Mouse (Mus musculus): Measurements from ENCODE around the gene Itga2b. TPM values are rescaled to one million over a fixed set of nuclear protein-coding genes. Genes with fewer than 3 reads are reported as not detected.

Gene Itga2b
- 50.3 to 142 TPM (median 82.3 TPM) in 3 replicates for total RNA-seq (2017)

DNA sequence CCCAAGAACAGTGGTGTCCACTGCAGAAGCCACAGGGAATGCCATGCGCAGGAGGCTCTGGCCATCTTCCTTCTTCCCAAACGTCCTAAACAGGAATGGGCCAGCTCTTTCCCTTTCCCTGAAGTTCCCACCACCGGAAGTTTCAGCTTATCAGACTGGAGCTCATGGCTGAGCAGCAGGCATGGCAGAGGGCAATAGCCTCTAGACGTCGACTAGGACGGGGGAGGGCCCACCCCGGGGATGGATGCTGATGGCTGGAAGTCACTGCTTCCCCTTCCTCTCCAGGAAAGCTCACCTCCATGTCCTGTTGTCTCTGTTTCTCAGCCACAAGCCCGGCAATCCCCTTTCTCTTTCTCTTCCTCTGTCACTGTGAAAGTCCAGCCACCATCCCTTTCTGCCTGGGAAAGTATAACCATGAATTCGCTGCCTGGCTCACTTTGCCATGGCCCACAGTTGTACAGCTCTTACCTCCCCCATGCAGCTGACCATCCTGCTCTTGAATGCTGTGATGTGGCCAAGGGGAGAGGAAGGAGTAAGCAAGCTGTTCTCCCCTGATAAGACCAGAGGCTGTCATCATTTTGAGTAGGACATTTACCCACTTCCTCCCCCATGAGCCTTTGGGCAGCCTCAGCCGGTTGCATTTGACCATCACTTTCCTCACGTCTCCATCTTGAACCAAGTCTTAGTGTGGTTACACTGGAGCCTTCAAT, at the start of gene Itga2b:
Gene Itga2b, minus strand, starts transcription at position 475 of the 710 bp plus-strand sequence.
- ATAC-seq (replicated peaks; ENCODE audit: insufficient number of reproducible peaks, low FRiP score, low TSS enrichment, poor library complexity, severe bottlenecking), result peak; percentile 30

DNA sequence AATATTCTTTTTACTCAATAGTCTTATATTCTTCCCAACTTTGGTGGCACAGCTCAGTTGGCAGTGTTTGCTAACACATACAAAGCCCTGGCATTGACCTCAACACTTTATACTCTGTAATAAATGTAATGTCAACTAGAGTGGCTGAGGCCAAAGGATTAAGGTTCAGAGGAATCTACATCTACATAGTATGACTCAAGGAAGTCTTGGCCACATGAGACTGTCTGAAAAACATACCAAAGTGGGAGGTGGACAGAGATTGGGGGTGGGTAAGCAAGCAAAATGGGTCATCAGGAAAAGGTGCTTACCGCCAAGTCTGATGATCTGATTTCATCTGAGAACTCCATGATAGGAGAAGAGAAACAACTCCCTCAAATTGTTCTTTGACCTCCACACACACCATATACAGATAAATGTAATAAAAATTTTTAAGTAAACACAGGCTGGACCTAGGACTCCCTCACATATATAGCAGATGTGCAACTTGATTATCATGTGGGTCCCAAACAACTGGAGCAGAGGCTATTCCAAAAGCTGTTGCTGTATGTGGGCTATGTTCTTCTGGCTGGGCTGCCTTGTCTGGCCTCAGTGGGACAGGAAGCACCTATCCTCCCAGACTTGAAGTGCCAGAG, 45.0 kb upstream of the Itga2b start:
- ATAC-seq (replicated peaks; ENCODE audit: insufficient number of reproducible peaks, low FRiP score, low TSS enrichment, poor library complexity, severe bottlenecking), result no peak

DNA sequence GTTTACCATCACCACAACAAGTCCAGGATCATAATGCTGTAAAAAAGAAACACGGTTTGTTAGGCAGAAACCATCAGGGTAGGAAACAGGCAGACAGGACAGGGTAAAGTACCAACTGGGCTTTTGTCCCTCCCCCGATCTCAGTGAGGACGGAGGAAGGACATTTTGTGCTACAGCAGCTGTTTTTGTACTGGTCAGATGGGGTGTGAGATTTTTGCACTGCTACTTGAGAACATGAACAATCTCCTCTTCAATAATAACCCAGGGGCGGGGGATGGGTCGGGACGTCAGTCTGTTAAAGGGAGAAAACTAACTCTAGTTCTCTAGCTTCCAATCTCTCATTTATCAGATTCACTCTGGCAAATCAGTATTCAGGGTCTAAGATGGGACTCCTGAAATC, 40.3 kb upstream of the Itga2b start:
- no peak for ATAC-seq (replicated peaks; ENCODE audit: insufficient number of reproducible peaks, low FRiP score, low TSS enrichment, poor library complexity, severe bottlenecking)

DNA sequence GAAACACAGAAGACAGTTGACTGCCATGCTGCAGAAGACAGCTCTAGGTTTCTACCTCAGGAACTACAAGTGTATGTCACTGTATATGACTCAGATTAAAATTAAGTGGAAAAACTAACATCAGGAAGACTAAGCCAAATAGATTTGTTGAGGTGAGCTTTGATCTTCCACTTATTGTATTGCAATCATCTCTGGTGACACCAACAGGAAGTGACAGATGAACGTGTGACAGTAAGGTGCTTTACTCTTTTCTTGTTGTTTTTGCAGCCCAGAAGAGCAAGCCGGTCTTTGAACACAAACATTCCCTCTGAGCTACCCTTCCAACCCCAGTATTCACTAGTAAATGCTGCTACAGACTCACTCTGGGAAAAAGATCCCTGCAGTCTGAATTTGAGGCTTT, 26.8 kb upstream of the Itga2b start:
- no peak for ATAC-seq (replicated peaks; ENCODE audit: insufficient number of reproducible peaks, low FRiP score, low TSS enrichment, poor library complexity, severe bottlenecking)

DNA sequence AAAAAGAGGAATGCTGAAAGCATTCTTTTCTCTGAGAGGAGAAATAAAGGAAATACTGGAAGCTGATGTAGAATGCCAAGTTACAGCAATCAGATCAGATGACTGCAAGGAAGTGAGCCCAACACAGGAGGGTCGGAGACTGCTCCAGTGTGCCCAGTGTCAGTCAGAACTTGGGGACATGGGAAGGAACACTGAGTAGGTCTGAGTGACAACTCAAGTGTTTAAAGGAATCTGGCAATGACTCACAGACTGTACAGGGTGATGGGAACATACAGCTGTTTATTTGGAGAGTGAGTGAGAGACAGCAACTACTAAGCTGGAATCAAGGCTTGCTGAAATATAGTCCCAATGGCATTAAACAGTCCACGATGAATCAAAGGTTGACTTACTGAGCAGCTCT, 26.3 kb upstream of the Itga2b start:
- no peak for ATAC-seq (replicated peaks; ENCODE audit: insufficient number of reproducible peaks, low FRiP score, low TSS enrichment, poor library complexity, severe bottlenecking)

DNA sequence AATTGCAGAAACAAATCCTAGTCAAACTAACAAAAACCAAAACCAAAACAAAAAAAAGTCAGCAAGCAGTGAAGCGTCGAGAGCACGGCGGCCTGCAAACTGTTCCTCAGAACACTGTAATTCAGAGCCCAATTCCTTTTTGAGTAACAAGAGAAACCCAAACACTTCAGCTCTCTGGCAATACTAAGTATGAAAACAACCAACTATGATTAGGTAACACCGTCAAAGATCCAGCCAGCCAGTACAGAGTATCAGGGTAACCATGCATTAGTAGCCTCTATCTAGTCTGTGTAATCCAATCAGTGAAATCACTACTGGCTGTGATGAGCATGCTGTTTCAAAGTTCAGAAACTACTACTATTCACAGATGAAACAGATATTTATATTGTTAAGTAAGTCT, 25.8 kb upstream of the Itga2b start:
- ATAC-seq (replicated peaks; ENCODE audit: insufficient number of reproducible peaks, low FRiP score, low TSS enrichment, poor library complexity, severe bottlenecking), result no peak

DNA sequence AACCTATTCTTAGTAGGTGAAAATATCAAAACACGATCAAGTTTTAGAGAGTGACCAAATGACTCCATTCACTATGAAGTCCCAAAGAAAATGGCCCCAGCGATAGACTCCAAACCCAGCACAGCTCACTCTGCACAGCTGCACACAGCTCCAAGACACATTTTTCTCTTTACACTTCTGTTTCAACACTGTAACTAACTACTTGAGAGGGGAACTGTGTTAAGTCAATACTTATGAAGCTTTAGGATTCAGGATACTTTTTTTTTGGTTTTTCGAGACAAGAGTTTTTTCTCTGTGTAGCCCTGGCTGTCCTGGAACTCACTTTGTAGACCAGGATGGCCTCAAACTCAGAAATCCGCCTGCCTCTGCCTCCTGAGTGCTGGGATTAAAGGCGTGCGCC, 25.2 kb upstream of the Itga2b start:
- no peak for ATAC-seq (replicated peaks; ENCODE audit: insufficient number of reproducible peaks, low FRiP score, low TSS enrichment, poor library complexity, severe bottlenecking)

DNA sequence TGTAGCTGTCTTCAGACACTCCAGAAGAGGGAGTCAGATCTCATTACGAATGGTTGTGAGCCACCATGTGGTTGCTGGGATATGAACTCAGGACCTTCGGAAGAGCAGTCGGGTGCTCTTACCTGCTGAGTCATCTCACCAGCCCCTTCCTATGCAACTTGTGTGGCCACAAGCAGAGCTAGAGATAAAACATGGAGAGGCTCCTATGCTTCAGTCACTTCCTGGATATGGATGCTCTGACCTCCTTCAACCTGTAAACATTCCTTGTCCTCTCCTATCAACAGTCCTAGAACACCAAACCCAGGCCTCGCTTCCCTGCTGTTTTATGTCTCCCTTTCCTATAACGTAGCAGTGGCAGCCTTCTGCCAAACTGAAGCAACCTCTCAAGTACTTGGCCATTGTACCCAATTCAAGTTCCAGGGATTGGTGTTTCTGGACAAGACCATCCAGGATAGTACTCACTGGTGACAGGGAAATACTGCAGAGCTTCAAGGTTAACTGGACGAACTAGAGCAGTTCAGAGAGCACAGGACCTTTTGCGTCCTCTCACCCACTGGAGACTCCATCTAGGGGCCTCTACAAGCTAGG, 24.2 kb upstream of the Itga2b start:
- ATAC-seq (replicated peaks; ENCODE audit: insufficient number of reproducible peaks, low FRiP score, low TSS enrichment, poor library complexity, severe bottlenecking), result no peak

DNA sequence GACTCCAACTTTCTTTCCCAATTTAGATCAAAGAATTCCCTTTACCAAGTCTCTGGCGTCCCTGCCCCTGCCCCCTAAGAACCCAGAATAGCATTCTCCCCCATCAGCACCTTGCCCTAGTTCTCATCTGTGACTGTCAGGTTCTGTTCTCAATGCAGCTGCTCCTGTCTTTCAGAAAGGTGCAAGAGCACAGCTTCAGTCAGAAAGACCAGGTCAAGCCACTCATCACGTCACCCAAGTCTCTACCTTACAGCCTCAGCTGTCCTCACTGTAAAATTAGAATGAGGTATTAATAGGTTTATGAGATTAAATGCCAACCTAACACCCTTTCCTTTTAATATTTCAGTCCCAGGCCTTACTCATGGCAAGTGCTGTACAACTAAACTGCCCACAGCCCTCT, 23.3 kb upstream of the Itga2b start:
- no peak for ATAC-seq (replicated peaks; ENCODE audit: insufficient number of reproducible peaks, low FRiP score, low TSS enrichment, poor library complexity, severe bottlenecking)

DNA sequence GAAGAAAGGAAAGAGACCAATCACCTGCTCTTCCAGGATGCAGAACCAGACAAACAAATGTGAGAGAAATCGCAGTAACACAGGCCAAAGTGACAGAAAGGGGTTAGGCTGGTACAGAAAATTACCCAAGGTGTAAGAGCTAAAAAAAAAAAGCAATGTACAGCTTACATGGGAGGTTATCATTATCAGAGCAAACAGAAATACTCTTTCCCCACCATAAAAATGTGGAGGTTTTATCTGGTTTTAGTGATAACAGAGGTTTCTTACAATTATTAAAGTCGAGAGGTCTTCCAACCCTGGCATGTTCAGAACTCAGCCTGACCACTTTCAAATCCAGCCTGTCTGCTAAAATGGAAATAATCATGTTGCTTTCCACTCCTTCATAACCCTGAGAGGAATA, 18.0 kb upstream of the Itga2b start:
- no peak for ATAC-seq (replicated peaks; ENCODE audit: insufficient number of reproducible peaks, low FRiP score, low TSS enrichment, poor library complexity, severe bottlenecking)

DNA sequence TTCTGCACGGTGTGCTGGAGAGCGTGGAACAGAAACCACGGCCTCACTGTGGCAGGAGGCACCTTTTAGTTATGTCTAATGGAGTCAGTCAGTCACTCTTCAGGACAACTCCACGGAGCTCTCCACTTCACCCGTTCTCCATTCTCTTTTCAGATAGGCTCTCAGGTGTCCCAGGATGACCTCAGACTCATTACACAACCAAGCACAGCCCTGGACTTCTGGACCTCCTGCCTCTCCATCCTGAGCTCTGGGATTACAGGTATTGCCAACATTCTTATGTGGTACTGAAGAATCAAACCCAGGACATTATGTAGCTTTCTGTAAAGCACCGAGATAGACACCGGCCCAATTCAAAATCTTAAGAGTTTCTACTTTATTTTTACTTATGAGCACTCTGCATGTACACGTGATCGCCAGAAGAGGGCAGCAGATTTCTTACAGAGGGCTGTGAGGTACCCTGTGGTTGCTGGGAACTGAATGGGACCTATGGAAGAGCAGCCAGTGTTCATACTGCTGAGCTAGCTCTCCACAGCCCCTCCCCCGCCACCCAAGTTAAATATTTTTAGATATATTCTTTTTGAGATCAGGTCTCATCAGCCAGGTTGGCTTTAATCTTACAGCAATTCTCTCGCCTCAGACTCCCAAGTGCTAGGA, 16.9 kb upstream of the Itga2b start:
- no peak; the same call in 1 of the 2 replicates for ATAC-seq (replicated peaks; ENCODE audit: insufficient number of reproducible peaks, low FRiP score, low TSS enrichment, poor library complexity, severe bottlenecking)

DNA sequence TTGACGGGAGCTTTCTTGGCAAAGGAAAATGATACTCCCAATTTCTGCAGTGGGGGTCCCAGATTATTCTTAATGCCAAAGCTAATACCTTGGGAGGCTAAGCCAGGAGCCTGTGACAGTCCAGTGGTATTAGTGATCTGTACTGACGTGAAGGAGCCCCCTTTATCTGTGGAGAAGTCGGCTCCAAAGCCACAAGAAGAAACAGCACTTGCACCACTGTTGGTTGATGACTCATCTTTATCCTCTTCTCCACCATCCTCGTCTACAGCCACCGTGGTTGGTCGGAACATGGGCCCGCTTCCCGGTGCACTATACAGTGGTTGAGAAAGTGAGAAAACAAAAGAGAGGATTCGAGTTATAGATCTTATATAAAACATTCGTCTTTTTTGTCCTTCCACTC, 11.9 kb upstream of the Itga2b start:
- ATAC-seq (replicated peaks; ENCODE audit: insufficient number of reproducible peaks, low FRiP score, low TSS enrichment, poor library complexity, severe bottlenecking), result no peak

DNA sequence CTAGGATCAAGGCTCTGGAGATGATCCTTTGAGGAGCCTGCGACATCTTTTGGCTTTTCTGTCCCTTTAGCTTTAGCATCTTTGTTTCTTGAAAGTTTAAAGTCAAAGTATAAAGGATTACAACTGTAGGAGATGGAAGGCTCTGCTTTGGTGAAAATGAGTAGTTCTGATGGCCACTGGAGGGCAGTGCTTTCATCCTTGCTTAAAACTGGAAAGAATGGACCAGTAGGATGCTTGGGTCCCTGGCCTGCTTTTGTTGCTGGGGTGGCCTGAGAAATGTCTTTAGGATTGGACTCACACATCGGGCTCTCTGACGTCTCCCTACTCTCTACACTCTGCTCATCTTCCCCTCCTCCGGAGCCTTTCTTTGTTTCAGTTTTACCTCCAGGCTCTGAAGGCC, 11.0 kb upstream of the Itga2b start:
- no peak for ATAC-seq (replicated peaks; ENCODE audit: insufficient number of reproducible peaks, low FRiP score, low TSS enrichment, poor library complexity, severe bottlenecking)

DNA sequence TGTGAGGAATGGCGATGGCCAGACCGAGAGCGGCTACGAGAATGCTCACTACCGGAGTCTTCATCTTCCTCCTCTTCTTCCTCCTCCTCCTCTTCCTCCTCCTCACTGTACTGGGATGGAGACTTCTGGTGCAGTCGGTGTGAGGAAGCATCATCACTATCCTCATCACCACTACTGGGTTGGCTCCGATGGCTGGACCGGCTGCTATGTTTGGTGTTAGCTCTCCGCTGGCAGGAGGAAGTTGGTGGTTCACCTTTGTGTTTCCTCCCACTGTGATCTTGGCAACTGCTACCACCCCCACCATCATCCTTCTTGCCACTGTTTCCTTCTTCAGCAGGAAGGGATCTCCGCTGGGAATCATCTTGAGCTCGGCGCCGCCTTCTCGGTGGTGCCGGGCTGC, 10.2 kb upstream of the Itga2b start:
- ATAC-seq (replicated peaks; ENCODE audit: insufficient number of reproducible peaks, low FRiP score, low TSS enrichment, poor library complexity, severe bottlenecking), result no peak

DNA sequence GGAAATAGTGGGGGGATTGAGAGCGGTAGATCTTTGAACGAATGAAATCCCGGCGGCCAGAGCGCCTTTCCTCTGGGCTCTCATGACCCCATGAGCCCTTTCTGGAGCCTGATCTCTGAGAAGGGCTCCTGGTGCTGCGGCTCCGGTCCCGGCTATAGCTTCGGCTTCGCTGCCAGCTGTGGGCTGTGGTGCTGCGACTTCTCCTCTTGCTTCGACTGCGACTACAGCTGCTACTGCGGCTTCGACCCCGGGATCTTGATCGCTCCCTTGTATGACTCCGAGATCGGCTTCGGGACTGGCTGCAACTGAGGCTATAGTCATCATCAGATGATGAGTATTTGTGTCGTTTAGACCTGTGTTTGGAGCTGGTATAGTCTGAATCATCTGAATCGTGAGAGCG, 9.7 kb upstream of the Itga2b start:
- ATAC-seq (replicated peaks; ENCODE audit: insufficient number of reproducible peaks, low FRiP score, low TSS enrichment, poor library complexity, severe bottlenecking), result no peak

DNA sequence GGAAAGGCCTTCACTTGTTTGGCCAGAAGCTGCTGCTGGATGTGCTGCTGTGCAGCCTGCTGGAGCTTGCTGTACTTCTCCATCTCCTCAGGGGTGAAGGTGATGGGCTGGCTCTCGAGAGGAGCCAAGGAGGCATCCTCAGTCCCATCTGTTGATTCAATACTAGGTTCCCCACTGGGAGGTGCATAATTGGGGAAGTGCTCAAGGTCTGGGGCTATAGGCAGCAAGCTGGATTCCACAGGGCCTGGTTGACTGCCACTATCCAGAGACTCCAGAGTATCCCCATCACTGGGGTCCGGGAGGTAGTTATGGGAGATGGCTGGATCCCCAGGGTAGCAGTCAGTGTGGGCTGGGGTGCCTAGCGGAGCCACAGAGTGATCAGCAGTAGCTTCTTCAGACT, 8.7 kb upstream of the Itga2b start:
- no peak for ATAC-seq (replicated peaks; ENCODE audit: insufficient number of reproducible peaks, low FRiP score, low TSS enrichment, poor library complexity, severe bottlenecking)

DNA sequence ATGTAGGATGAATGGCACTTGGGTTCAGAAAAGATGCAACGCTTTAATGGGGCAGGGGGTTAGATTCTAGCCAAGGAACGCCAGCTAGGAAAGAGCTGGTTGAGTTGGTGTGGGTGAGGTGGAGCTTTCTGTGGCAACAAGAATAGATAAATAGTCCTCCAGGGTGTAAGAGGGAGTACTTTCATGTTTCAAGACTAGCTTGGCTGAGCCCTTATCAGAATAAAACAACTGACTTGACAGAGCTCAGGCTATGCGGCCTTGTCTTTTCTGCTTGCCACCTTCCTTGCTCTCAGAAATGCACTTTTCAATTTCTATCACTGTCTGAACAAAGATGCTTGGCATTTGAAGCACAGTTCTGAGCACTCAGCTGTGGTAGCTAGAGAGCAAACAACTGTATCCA, 5.1 kb upstream of the Itga2b start:
- ATAC-seq (replicated peaks; ENCODE audit: insufficient number of reproducible peaks, low FRiP score, low TSS enrichment, poor library complexity, severe bottlenecking), result no peak

DNA sequence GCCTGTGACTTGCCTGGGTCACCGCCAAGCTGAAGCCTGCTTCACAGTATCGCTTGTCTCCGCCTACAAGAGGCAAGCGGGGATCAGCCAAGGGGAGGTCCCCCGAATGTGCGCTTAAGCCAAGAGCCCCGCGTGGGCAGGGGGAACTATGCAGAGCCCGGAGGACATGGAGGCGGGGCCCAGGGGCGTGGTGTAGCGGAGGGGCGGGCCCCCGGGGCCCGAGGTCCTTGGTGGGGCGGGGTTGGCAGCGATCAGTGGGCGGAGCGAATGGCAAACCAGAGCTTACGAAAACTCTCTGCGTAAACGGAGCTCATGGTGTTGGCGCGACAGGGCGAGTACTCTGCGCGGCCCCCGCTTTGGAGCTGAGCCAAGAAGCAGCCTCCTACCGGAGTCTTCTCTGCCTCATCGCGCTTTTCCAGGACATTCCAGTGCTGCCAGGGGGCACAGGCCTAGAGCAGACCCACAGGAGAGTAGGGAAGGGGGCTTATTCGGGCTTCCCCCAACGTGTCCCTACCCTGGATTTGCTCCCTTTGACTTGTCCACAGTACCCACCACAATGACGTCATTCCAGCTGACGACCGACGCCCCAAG, 2.8 kb downstream of the Itga2b start:
- ATAC-seq (replicated peaks; ENCODE audit: insufficient number of reproducible peaks, low FRiP score, low TSS enrichment, poor library complexity, severe bottlenecking), result peak; percentile 79

DNA sequence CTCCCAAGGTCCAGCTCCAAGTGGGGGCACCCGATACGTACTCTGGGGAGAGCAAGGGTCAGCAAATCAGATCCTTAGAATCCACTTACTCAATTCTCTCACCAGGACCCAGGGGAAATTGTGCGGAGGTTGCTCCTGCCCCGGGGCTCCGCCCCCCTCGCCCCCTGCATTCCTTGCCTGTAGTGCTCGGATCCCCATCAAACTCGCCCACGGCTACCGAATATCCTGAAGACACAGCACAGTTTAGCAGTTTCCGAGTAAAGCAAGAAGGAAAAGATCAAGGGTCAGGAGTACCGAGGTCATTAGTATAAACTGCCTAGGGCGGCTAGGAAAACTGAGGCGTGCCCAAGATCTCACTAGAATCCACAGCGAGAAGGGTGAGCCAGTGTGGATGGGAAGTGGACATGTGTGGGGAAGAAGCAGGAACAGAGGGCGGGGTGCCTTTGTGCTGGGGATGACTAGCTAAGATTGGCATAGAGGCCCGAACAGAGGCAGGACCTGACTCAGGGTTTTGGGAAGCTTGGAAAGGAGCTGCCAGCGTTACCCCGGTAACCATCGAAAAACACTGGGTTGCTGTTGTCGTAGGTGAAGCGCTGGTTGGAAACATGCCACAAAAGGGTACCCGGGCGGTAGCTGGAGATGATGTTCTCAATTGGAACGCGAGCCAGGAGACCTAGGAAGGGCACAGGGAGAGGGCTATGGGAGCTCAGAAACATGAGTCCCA, 4.0 kb downstream of the Itga2b start:
- no peak for ATAC-seq (replicated peaks; ENCODE audit: insufficient number of reproducible peaks, low FRiP score, low TSS enrichment, poor library complexity, severe bottlenecking)
